Mouse (Mus musculus): ENCODE measurements around the gene Pttg1ip.
A peak's percentile ranks its signal among the peaks of the same experiment; 100 is the strongest.

Gene Pttg1ip

GRCm38 (mm10) chr10:77581408-77582284, at the start of gene Pttg1ip:
TSS of gene Pttg1ip (plus strand) at chr10:77581720.
- DNase-seq (ENCODE audit: low read depth): peak; percentile 99

GRCm38 (mm10) chr10:77532020-77532413, 49.5 kb upstream of the Pttg1ip start:
- DNase-seq (ENCODE audit: low read depth): no peak

GRCm38 (mm10) chr10:77536727-77537126, 44.8 kb upstream of the Pttg1ip start:
- peak; percentile 78 for DNase-seq (ENCODE audit: low read depth)

GRCm38 (mm10) chr10:77537215-77538209, 44.0 kb upstream of the Pttg1ip start:
- peak; percentile 84 for DNase-seq (ENCODE audit: low read depth)

- peak; percentile 44 for DNase-seq (ENCODE audit: low read depth)
These were observed 42.1 kb upstream of the Pttg1ip start for GRCm38 (mm10) chr10:77539320-77539945.

GRCm38 (mm10) chr10:77540576-77541102, 40.9 kb upstream of the Pttg1ip start:
- DNase-seq (ENCODE audit: low read depth): no peak

GRCm38 (mm10) chr10:77541864-77542666, 39.5 kb upstream of the Pttg1ip start:
- no peak for DNase-seq (ENCODE audit: low read depth)

- DNase-seq (ENCODE audit: low read depth): peak; percentile 83
These were observed 38.3 kb upstream of the Pttg1ip start for GRCm38 (mm10) chr10:77543226-77543625.

GRCm38 (mm10) chr10:77544916-77545315, 36.6 kb upstream of the Pttg1ip start:
- no peak for DNase-seq (ENCODE audit: low read depth)

- no peak for DNase-seq (ENCODE audit: low read depth)
These were observed 32.9 kb upstream of the Pttg1ip start for GRCm38 (mm10) chr10:77548576-77548975.

- no peak for DNase-seq (ENCODE audit: low read depth)
These were observed 30.6 kb upstream of the Pttg1ip start for GRCm38 (mm10) chr10:77550874-77551273.

- no peak for DNase-seq (ENCODE audit: low read depth)
These were observed 29.4 kb upstream of the Pttg1ip start for GRCm38 (mm10) chr10:77552162-77552561.

- no peak for DNase-seq (ENCODE audit: low read depth)
These were observed 28.2 kb upstream of the Pttg1ip start for GRCm38 (mm10) chr10:77553285-77553684.

- DNase-seq (ENCODE audit: low read depth): no peak
These were observed 26.6 kb upstream of the Pttg1ip start for GRCm38 (mm10) chr10:77554918-77555317.

GRCm38 (mm10) chr10:77556631-77557030, 24.9 kb upstream of the Pttg1ip start:
- no peak for DNase-seq (ENCODE audit: low read depth)

GRCm38 (mm10) chr10:77557641-77558040, 23.9 kb upstream of the Pttg1ip start:
- DNase-seq (ENCODE audit: low read depth): no peak

- no peak for DNase-seq (ENCODE audit: low read depth)
These were observed 21.4 kb upstream of the Pttg1ip start for GRCm38 (mm10) chr10:77560090-77560489.

- no peak for DNase-seq (ENCODE audit: low read depth)
These were observed 20.7 kb upstream of the Pttg1ip start for GRCm38 (mm10) chr10:77560830-77561229.

GRCm38 (mm10) chr10:77561508-77561907, 20.0 kb upstream of the Pttg1ip start:
- DNase-seq (ENCODE audit: low read depth): no peak

GRCm38 (mm10) chr10:77565005-77565404, 16.5 kb upstream of the Pttg1ip start:
- no peak for DNase-seq (ENCODE audit: low read depth)

GRCm38 (mm10) chr10:77566651-77567050, 14.9 kb upstream of the Pttg1ip start:
- DNase-seq (ENCODE audit: low read depth): peak; percentile 90
